Mouse (Mus musculus) ovary, postnatal 36 days (tissue): ENCODE measurements around the gene 5730596B20Rik.

Experiments used
- DNase-seq: peaks from one replicate; pipeline ENCODE4 v3.0.0; 2022; ENCODE audit warnings: low spot score, mixed read lengths

The 5730596B20Rik gene

GRCm38 (mm10) chr6:52213119-52213986 is 36.1 kb downstream of the 5730596B20Rik start, which contains the start of the genes Hoxa3 and Gm28308:
Gene Hoxa3, minus strand, starts transcription at chr6:52213336.
Gene Gm28308, minus strand, starts transcription at chr6:52213339.
- DNase-seq = peak; percentile 37

- no peak for DNase-seq
Observed at GRCm38 (mm10) chr6:52214271-52214670, 37.0 kb downstream of the 5730596B20Rik start.

- no peak for DNase-seq
Observed at GRCm38 (mm10) chr6:52215070-52215469, 37.8 kb downstream of the 5730596B20Rik start.

GRCm38 (mm10) chr6:52215771-52216535 is 38.7 kb downstream of the 5730596B20Rik start:
- no peak for DNase-seq

GRCm38 (mm10) chr6:52216691-52217458 is 39.6 kb downstream of the 5730596B20Rik start:
- DNase-seq = peak; percentile 14

GRCm38 (mm10) chr6:52217459-52217768 is 40.1 kb downstream of the 5730596B20Rik start:
- peak; percentile 62 for DNase-seq

GRCm38 (mm10) chr6:52217895-52218642 is 40.8 kb downstream of the 5730596B20Rik start:
- DNase-seq = no peak

GRCm38 (mm10) chr6:52218643-52219215 is 41.4 kb downstream of the 5730596B20Rik start:
- DNase-seq = no peak

- DNase-seq = no peak
Observed at GRCm38 (mm10) chr6:52219234-52219942, 42.1 kb downstream of the 5730596B20Rik start.

- DNase-seq = peak; percentile 3
Observed at GRCm38 (mm10) chr6:52220003-52220864, 42.9 kb downstream of the 5730596B20Rik start.

- DNase-seq = no peak
Observed at GRCm38 (mm10) chr6:52220865-52221310, 43.6 kb downstream of the 5730596B20Rik start.

- DNase-seq = peak; percentile 83
Observed at GRCm38 (mm10) chr6:52221337-52221992, 44.2 kb downstream of the 5730596B20Rik start, which contains the start of gene Hoxa7. Gene Hoxa7, minus strand, starts transcription at chr6:52221854.

GRCm38 (mm10) chr6:52221993-52222685 is 44.8 kb downstream of the 5730596B20Rik start:
- no peak for DNase-seq

- no peak for DNase-seq
Observed at GRCm38 (mm10) chr6:52222729-52223128, 45.4 kb downstream of the 5730596B20Rik start.

- no peak for DNase-seq
Observed at GRCm38 (mm10) chr6:52223939-52224760, 46.9 kb downstream of the 5730596B20Rik start.

GRCm38 (mm10) chr6:52224895-52225611 is 47.8 kb downstream of the 5730596B20Rik start:
- DNase-seq = no peak
